25 mouse cellular contexts compared by ENCODE assay signal in genomic region chr19:34089011-34089680, GRCm38 (mm10). TPM values are rescaled to one million over a fixed set of nuclear protein-coding genes. Genes with fewer than 3 reads are reported as not detected.
DNase-seq lines count a peak whose midpoint lies in the region; ATAC-seq lines count a peak whose summit lies in the region.
"Had no signal": no experiment of that assay in that cellular context is flagged by ENCODE, and none has a peak within 500 bp of the region (broad histone marks: within the 10 kb centered on the region; RNA-seq: fewer than 3 reads in every experiment).

No protein-coding gene starts in this region.

- ATAC-seq in cerebellum, adult (ENCODE audit: insufficient number of reproducible peaks, low FRiP score, low TSS enrichment) = no peak
- ATAC-seq: forebrain, embryonic 16.5 days; hindbrain, embryonic 16.5 days; intestine, embryonic 15.5 days; liver, embryonic 12.5 days; liver, postnatal 0 days had no signal

- intact Hi-C loops in left cerebral cortex, postnatal 4 days (cut with DNase I) = no loop called here
- intact Hi-C loops in left cerebral cortex, postnatal 36 days (cut with DNase I) = no loop called here

- peak; percentile 82 for DNase-seq in cerebellum, postnatal 10 days
- DNase-seq in kidney, adult 11 months = peak; percentile 8
- no peak for DNase-seq in kidney, postnatal 10 days
- peak; percentile 43 for DNase-seq in left cerebral cortex, postnatal 4 days
- DNase-seq in left cerebral cortex, postnatal 36 days (ENCODE audit: low spot score in 2 of 2) = no peak
- peak; percentile 37 to 60 for DNase-seq in kidney, postnatal 36 days
- DNase-seq: adrenal gland, postnatal 36 days; heart, adult 2 months; heart, postnatal 14 days; layer of hippocampus, adult 9-11 months; liver, postnatal 0 days; lung, postnatal 36 days; right cerebral cortex, postnatal 4 days; thymus, adult 2 months; thymus, postnatal 36 days had no signal

RNA-seq across cellular contexts. Expression of gene Lipm, which starts 11.6 kb away (rescaled TPM):
- total RNA-seq in left cerebral cortex, postnatal 4 days (2021) = under 1 TPM in 1 of 2 experiments, not detected in 1; 0.44 TPM
- not detected for total RNA-seq in left cerebral cortex, postnatal 36 days (2021)
- total RNA-seq: adrenal gland, postnatal 36 days; G1E; gastrocnemius, adult 8-10 months; gastrocnemius, postnatal 4 days; heart, adult 2 months; heart, postnatal 14 days; megakaryocyte, adult 5-6 weeks had no signal

RNA-seq across cellular contexts. Expression of gene Lipn, which starts 22.0 kb away (rescaled TPM):
- not detected for total RNA-seq in left cerebral cortex, postnatal 4 days (2021)
- not detected for total RNA-seq in left cerebral cortex, postnatal 36 days (2021)
- total RNA-seq: G1E; gastrocnemius, adult 8-10 months; gastrocnemius, postnatal 4 days; heart, adult 2 months; heart, postnatal 14 days; left cerebral cortex, postnatal 10 days; megakaryocyte, adult 5-6 weeks had no signal

Comparison
In these comparisons a context has a peak if more than half of its experiments do, and no peak if none do; other contexts are left out.
1. DNase-seq: peak in cerebellum, postnatal 10 days (2 of 2), kidney, adult 11 months (single experiment), left cerebral cortex, postnatal 4 days (single experiment) and kidney, postnatal 36 days (2 of 2); none in kidney, postnatal 10 days (single experiment) and left cerebral cortex, postnatal 36 days (0 of 2).